Mouse (Mus musculus): ENCODE measurements around the gene Xpo1.

DNA sequence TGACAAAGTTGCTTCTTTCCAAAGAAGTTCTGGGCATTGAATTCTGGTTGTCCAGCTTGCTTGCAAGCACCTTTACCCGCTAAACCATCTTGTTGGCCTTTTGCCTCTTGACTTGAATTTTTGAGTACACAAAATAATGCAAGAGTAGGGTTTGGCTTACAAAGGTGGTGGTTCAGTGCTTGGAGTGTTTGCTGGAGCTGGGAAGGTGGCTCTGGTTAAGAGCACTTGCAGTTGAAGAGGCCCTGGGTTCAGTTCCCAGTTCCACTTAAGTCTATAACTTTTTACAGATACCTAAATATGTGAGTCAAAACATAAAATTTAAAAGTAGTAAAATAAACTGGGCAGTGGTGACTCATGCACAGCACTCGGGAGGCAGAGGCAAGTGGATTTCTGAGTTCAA is 42.5 kb downstream of the Xpo1 start:
- no peak; the same call in 1 of the 2 replicates for TF ChIP-seq EP300 (IDR thresholded peaks at IDR 0.05)
- no peak for TF ChIP-seq CTCF (IDR thresholded peaks at IDR 0.05)

Data from lung, postnatal 0 days (tissue).